Mouse (Mus musculus): ENCODE data around the gene Trim25. TPM values are rescaled to one million over a fixed set of nuclear protein-coding genes. Genes with fewer than 3 reads are reported as not detected.
A peak's percentile ranks its signal among the peaks of the same experiment; 100 is the strongest.

Gene Trim25
- polyA plus RNA-seq (2011; ENCODE audit: insufficient read length, low read depth, missing spikeins) = 33.7 and 34.2 TPM in 2 replicates

- Histone ChIP-seq H3K4me3 (ENCODE audit: insufficient read depth, low read length) (peak within 1 kb of the TSS; percentile 74), H3K4me1 (ENCODE audit: control insufficient read depth, insufficient read depth, low read length) (peaks cover 10% of the 10 kb centered on the region), H3K27ac (ENCODE audit: insufficient read depth, low read length) (peak within 1 kb of the TSS; percentile 16; the same call in 1 of the 2 replicates)
- peak; percentile 98 for TF ChIP-seq POLR2A (IDR thresholded peaks at IDR 0.05; ENCODE audit: low read depth, low read length)
- TF ChIP-seq CTCF (IDR thresholded peaks at IDR 0.05; ENCODE audit: borderline replicate concordance, insufficient read depth, low read length) = peak; percentile 21; the same call in 1 of the 2 replicates
Observed at GRCm38 (mm10) chr11:88998974-88999722, at the start of gene Trim25. Trim25 (plus strand) TSS chr11:88999376.

DNA sequence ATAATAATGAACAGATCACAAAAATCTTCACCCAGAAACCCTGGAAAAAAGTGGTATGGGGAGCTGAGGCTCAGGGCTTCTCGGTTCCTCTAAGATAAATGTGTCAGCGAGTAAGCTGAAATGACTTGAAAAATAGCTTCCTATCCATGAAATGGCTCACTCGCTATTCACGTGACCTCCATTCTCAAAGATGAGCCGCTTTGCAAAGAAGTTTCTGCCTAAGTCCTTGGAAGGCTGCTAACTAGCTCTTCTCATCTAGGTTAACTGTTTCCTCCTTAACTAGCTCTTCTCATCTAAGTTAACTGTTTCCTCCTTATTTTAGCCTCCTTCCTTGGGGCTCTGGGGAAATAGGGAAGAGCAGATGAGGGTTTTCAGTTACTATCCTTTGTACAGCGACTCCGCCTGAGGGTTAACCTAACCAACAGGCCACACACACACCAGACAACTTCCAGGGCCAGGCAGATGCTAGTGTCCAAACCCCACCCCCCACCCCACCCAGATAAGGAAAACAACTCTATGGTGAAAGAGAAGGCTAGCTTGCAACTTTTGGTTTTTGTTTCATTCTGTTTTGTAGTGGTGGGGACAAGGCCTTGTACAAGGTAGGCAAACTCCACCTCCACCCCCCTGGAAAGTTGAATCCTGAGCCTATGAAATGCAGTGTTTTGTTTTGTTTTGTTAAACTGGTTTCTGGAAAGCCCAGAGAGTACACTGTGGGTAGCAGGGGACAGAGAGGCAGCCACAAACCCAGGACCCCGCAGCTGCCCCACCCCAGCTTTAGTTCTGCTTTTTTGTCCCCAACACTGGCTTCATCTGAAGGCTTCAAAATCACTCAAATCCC, 49.2 kb upstream of the Trim25 start:
- TF ChIP-seq POLR2A (IDR thresholded peaks at IDR 0.05; ENCODE audit: low read depth, low read length) (no peak), CTCF (IDR thresholded peaks at IDR 0.05; ENCODE audit: borderline replicate concordance, insufficient read depth, low read length) (no peak)
- H3K27ac ChIP-seq (ENCODE audit: insufficient read depth, low read length) = no peak overlapping the region
- no peaks in the 10 kb centered on the region; the same call in none of the 2 replicates for H3K4me1 ChIP-seq (ENCODE audit: control insufficient read depth, insufficient read depth, low read length)
- H3K4me3 ChIP-seq (ENCODE audit: insufficient read depth, low read length) = no peak overlapping the region

DNA sequence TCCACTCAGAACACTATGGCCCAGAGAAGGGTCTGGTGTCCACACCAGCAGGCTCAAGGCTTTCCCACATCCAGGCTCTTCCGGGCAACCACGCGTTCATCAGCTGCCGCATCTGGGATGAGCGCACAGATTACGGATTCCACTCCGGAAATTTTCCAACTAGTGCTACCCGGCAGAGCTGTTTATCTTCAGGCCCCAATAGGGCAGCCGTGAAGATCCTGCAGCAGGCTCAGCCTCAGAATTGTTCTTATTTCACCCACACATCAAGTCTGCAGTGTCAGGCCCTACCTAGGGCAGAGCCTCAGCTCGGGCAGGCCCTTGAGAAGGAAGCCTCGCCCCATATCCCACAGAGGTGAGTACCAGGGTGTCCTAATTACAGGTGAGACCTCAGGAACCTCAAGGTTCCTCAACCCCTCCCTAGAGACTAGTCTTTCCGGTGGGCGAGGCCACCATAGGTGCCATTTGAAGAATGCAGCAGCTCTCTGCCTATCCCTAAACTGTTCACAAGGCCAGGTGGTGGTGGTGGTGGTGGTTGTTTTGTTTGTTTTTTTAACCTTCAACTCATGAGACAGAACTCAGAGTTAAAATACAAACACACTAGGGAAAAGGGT, 48.4 kb upstream of the Trim25 start:
- no peak for TF ChIP-seq CTCF (IDR thresholded peaks at IDR 0.05; ENCODE audit: borderline replicate concordance, insufficient read depth, low read length)
- no peak for TF ChIP-seq POLR2A (IDR thresholded peaks at IDR 0.05; ENCODE audit: low read depth, low read length)
- no peak overlapping the region for H3K4me3 ChIP-seq (ENCODE audit: insufficient read depth, low read length)
- H3K27ac ChIP-seq (ENCODE audit: insufficient read depth, low read length) = no peak overlapping the region
- H3K4me1 ChIP-seq (ENCODE audit: control insufficient read depth, insufficient read depth, low read length) = no peaks in the 10 kb centered on the region; the same call in none of the 2 replicates

DNA sequence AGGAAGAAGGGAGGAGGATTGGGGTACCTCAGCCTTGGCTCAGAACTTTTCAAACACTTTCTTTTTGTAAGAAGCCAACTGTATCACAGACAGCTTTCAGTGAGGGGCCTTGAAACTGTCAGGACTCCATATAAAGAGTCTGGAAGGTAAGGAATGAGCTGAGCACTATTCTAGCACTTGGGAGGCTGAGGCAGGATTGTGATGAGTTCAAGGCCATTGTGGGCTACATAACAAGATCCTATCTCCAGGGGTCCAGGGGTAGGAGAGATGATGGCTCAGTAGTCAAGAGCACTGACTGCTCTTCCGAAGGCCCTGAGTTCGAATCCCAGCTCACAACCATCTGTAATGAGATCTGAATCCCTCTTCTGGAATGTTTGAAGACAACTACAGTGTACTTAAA, 47.6 kb upstream of the Trim25 start:
- H3K27ac ChIP-seq (ENCODE audit: insufficient read depth, low read length) = no peak overlapping the region
- no peak overlapping the region for H3K4me3 ChIP-seq (ENCODE audit: insufficient read depth, low read length)
- no peaks in the 10 kb centered on the region; the same call in none of the 2 replicates for H3K4me1 ChIP-seq (ENCODE audit: control insufficient read depth, insufficient read depth, low read length)
- TF ChIP-seq POLR2A (IDR thresholded peaks at IDR 0.05; ENCODE audit: low read depth, low read length) = no peak
- no peak for TF ChIP-seq CTCF (IDR thresholded peaks at IDR 0.05; ENCODE audit: borderline replicate concordance, insufficient read depth, low read length)

GRCm38 (mm10) chr11:88952117-88952516, 47.1 kb upstream of the Trim25 start:
- TF ChIP-seq CTCF (IDR thresholded peaks at IDR 0.05; ENCODE audit: borderline replicate concordance, insufficient read depth, low read length) (no peak), POLR2A (IDR thresholded peaks at IDR 0.05; ENCODE audit: low read depth, low read length) (no peak)
- no peaks in the 10 kb centered on the region; the same call in none of the 2 replicates for H3K4me1 ChIP-seq (ENCODE audit: control insufficient read depth, insufficient read depth, low read length)
- no peak overlapping the region for H3K27ac ChIP-seq (ENCODE audit: insufficient read depth, low read length)
- H3K4me3 ChIP-seq (ENCODE audit: insufficient read depth, low read length) = no peak overlapping the region

DNA sequence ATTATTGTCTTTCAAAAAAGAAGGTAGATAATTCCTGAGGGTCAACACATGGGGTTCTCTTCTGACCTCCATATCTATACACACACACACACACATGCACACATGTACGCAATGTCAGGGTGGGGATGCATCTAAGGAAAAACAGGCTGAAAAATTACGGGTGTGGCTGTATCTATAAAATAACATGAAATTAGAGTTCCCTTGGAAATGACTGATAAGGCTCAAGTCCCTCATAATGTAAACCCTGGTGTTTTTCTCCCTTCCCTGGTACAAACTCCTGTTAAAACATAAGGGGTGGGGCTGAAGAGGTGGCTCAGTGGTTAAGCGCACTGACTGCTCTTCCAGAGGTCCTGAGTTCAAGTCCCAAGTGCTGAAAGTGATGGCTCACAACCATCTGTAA, 45.6 kb upstream of the Trim25 start:
- TF ChIP-seq CTCF (IDR thresholded peaks at IDR 0.05; ENCODE audit: borderline replicate concordance, insufficient read depth, low read length) = no peak
- TF ChIP-seq POLR2A (IDR thresholded peaks at IDR 0.05; ENCODE audit: low read depth, low read length) = no peak
- peak overlapping the region; percentile 82 for H3K4me3 ChIP-seq (ENCODE audit: insufficient read depth, low read length)
- no peaks in the 10 kb centered on the region; the same call in none of the 2 replicates for H3K4me1 ChIP-seq (ENCODE audit: control insufficient read depth, insufficient read depth, low read length)

DNA sequence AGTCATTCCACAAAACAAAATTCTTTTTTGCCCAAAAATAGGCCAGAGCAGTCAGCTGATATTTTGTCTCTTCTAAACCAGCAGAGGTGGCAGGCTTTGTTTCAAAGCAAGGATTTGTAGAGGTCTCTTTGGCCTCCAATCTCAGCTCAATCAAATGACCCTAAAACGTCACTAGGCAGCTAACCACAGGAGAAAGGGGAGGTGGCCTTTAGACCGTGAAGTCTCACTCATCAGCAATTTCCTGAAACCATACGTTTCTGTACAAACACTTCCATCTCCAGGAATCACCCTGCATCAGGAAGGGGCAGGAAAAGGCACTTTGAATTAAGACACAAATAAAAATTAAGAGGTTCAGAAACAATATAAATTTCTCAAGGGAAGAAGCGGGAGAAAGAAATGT, 44.4 kb upstream of the Trim25 start:
- no peaks in the 10 kb centered on the region; the same call in none of the 2 replicates for H3K4me1 ChIP-seq (ENCODE audit: control insufficient read depth, insufficient read depth, low read length)
- peak overlapping the region; percentile 82 for H3K4me3 ChIP-seq (ENCODE audit: insufficient read depth, low read length)
- TF ChIP-seq CTCF (IDR thresholded peaks at IDR 0.05; ENCODE audit: borderline replicate concordance, insufficient read depth, low read length) (no peak), POLR2A (IDR thresholded peaks at IDR 0.05; ENCODE audit: low read depth, low read length) (no peak)
- H3K27ac ChIP-seq (ENCODE audit: insufficient read depth, low read length) = peak overlapping the region; percentile 86

More for the DNA sequence above, 45.6 kb upstream of the Trim25 start:
- no peak overlapping the region for H3K27ac ChIP-seq (ENCODE audit: insufficient read depth, low read length)

- no peaks in the 10 kb centered on the region; the same call in none of the 2 replicates for H3K4me1 ChIP-seq (ENCODE audit: control insufficient read depth, insufficient read depth, low read length)
- peak within 1 kb of the TSS; percentile 82 for H3K4me3 ChIP-seq (ENCODE audit: insufficient read depth, low read length)
- H3K27ac ChIP-seq (ENCODE audit: insufficient read depth, low read length) = peak within 1 kb of the TSS; percentile 86
- TF ChIP-seq CTCF (IDR thresholded peaks at IDR 0.05; ENCODE audit: borderline replicate concordance, insufficient read depth, low read length) = peak; percentile 42; the same call in 1 of the 2 replicates
- TF ChIP-seq POLR2A (IDR thresholded peaks at IDR 0.05; ENCODE audit: low read depth, low read length) = peak; percentile 93
Observed at GRCm38 (mm10) chr11:88955217-88955969, 43.8 kb upstream of the Trim25 start, which contains the start of gene Scpep1. Scpep1 (minus strand) TSS chr11:88955465.

Measured in embryonic fibroblast, embryonic 13.5 days (primary cell).